Mouse (Mus musculus): ENCODE measurements around the gene Dok4. TPM values are rescaled to one million over a fixed set of nuclear protein-coding genes. Genes with fewer than 3 reads are reported as not detected.

The Dok4 gene
- total RNA-seq, 4 experiments from 2014 or later: 15.1 to 18.3 (median 17.3) TPM

GRCm38 (mm10) chr8:94888383-94889036 is 12.4 kb upstream of the Dok4 start:
- DNase-seq (ENCODE audit: low spot score in 2 of 2): no peak

DNA sequence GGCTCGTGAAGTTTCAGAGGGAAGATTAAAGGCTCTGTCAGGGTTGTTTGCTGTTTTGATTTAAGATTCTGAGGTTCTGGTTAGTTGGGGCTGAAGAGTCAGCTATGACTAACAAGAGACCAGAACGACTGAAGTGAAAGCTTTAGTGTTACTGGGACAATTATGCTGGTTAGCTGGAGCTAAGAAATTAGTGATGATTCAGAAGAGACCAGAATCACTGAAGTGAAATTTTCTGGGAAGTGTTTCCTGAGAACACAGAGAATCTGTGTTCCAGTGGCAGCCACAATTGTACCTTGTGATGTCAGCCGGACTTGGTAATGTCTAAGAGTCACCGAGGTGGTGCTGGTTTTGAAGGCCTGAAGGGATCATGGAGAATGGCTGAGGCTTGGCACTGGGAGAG is 4.6 kb upstream of the Dok4 start:
- no peak for DNase-seq (ENCODE audit: low spot score in 2 of 2)

GRCm38 (mm10) chr8:94876820-94877219 is 690 bp upstream of the Dok4 start:
- DNase-seq (ENCODE audit: low spot score in 2 of 2): no peak

- no peak for DNase-seq (ENCODE audit: low spot score in 2 of 2)
Measured at GRCm38 (mm10) chr8:94875871-94876150, 319 bp downstream of the Dok4 start.

- DNase-seq (ENCODE audit: low spot score in 2 of 2): no peak
Measured at GRCm38 (mm10) chr8:94875096-94875870, 847 bp downstream of the Dok4 start.

DNA sequence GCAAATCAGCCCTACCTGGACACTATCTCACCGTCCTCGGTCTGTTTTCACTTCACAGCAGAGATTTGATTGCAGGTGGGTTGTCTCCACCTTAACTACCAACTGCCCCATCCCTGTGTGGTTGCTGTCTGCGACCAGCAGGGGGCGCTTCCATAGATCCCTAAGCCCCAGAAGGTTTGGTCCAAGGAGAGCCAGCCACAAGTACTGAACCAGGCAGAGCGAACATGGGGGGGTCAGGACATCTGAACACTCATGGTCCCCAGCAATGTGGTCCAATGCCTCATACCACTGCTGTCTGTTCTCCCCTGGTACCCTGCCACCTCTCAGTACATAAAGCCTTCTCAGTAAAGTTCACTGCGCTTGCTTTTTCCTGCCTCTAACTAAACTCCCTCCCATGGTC is 1.8 kb downstream of the Dok4 start:
- peak in 1 of 2 experiments; percentile 60 for DNase-seq (ENCODE audit: low spot score in 2 of 2)

- no peak for DNase-seq (ENCODE audit: low spot score in 2 of 2)
Measured at GRCm38 (mm10) chr8:94872576-94872975, 3.6 kb downstream of the Dok4 start.

DNA sequence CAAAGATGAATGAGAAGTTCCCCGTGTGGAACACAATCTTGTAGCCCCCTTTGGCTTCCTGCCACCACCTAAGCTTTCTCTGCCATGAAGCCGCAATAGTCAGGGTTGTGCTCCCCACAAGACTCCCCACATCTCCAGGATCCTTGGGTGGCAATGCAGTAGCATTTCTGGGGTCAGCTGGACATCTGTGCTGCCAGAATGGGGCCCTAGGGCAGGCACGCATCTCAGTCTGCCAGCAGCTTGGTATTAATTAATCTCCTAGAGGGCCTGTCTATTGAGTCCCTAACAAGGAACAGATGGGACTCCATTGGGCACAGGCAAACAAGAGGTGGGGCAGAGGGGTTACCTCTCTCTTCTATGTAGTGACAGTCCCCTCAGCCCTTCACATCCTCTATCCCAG is 4.0 kb downstream of the Dok4 start:
- no peak for DNase-seq (ENCODE audit: low spot score in 2 of 2)

DNA sequence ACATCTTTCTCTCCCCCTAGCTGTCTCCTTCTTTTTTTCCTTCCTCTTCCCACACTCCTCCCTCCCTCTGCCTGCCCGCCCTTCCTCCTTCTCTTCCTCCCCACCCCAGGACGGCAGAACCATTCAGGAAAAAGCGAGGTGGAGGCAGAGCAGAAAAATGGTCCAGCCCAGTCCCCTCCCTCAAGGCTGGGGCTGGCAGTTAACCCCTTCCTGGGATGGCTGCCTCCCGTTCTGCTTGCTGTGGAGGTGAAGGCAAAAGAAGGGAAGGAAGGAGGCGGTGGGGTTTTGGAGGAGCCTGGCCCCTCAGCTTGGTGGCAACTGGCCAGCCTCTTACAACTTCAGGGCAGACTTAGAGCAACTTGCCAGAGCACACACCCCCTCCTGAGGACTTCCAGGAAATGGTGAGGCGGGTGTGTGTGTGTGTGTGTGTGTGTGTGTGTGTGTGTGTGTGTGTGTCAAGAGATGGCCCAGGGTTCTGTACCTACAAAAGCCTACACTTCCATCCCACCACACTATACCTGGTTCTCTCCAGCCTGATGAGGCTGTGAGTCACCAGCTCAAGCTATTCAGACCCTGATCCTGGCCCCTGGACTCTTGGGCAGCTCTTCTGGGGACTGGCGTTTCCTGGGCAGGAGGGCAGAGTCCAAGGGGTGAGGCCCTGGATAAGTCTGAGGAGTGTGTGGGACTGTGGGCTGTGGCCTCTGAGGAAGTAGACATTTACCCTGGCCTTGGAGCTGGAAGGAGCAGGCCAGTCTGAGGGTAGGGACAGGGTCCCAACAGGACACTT is 4.8 kb downstream of the Dok4 start:
- peak in 1 of 2 experiments; percentile 63 for DNase-seq (ENCODE audit: low spot score in 2 of 2)

- peak in 1 of 2 experiments; percentile 68 for DNase-seq (ENCODE audit: low spot score in 2 of 2)
Measured at GRCm38 (mm10) chr8:94870474-94871107, 5.5 kb downstream of the Dok4 start.

GRCm38 (mm10) chr8:94870003-94870402 is 6.1 kb downstream of the Dok4 start:
- DNase-seq (ENCODE audit: low spot score in 2 of 2): no peak

DNA sequence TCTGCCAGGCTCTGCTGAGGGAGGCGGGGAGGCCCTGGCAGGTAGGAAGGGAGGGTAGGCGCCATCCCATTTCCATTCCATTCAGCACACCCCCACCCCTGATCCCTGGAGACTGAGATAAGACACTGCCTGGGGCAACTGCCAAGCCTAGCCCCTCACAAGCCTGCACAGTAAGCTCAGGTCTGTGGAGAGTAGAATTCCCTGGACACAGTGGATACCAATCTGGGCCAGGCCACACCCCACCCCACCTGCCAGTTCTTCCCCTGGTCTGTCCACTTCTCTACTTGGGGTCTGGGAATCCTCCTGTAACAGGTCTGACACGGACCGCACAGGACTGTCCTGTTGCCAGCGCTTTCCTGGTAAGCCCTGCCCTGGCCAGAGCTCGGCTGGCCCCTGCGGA is 7.0 kb downstream of the Dok4 start:
- no peak for DNase-seq (ENCODE audit: low spot score in 2 of 2)

DNA sequence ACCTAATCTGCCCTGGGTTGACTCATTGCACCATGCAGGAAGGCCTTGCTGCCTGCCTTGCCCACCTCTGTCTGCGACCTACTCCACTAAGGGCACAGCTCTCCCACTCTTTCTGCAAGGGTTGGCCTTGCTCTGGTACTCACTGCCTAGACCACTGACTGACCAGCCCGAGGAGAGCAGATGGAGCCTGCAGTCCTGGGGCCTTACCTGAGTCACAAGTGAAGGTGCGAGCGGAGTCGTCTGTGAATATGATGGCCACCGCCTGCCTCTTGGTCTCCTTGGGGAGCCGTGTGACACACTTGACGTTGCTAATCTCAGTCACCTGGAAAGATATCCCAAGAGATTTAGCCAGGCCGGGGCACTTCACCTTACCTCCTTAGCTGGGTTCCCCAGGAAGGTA is 9.2 kb downstream of the Dok4 start:
- peak in 1 of 2 experiments; percentile 10 for DNase-seq (ENCODE audit: low spot score in 2 of 2)

- peak in 1 of 2 experiments; percentile 15 for DNase-seq (ENCODE audit: low spot score in 2 of 2)
Measured at GRCm38 (mm10) chr8:94865292-94865691, 10.8 kb downstream of the Dok4 start.

DNA sequence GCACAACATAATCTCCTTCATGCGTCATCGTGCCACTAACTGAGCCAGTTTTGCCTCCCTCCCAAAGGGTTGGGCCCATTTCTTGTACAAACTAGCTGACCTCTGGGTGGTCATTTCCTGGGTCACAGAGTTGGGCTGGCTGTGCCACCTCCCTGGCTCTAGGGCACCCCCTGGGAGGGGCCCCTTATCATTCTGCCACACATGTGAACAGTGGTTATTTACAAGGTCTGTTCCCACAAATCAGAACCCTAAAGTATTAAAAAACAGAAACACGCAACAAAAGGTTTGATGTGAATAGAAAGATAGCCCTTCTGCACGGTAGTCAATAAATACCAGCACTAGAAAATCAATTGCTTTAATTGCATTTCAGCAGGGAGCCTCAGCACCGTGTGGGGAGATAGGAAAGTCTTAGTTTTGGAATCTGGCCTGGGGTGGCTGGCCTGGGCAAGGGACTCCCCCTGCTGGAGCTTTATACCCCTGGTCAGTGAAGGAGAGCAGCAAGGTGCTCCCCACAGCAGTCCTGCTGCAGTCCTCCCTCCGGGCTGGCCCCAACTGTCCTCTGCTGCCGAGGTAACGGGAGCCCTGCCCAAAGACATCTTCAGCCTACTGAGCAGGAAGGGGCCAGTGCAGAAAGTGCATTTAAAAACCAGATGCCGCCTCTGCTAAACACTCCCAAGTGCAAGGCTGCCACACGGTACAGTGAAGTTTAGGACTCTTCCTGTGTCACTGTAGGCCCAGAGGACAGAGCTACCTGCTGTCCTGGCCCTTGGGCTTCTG is 12.0 kb downstream of the Dok4 start:
- peak in 1 of 2 experiments; percentile 8 for DNase-seq (ENCODE audit: low spot score in 2 of 2)

- DNase-seq (ENCODE audit: low spot score in 2 of 2): peak in 1 of 2 experiments; percentile 21
Measured at GRCm38 (mm10) chr8:94862487-94863220, 13.5 kb downstream of the Dok4 start.

GRCm38 (mm10) chr8:94861352-94861910 is 14.7 kb downstream of the Dok4 start:
- DNase-seq (ENCODE audit: low spot score in 2 of 2): no peak

GRCm38 (mm10) chr8:94857346-94858173 is 18.6 kb downstream of the Dok4 start, which contains the start of gene Polr2c:
Gene Polr2c (plus strand): TSS chr8:94857450.
- DNase-seq (ENCODE audit: low spot score in 2 of 2): peak; percentile 77 to 84

- no peak for DNase-seq (ENCODE audit: low spot score in 2 of 2)
Measured at GRCm38 (mm10) chr8:94857011-94857345, 19.2 kb downstream of the Dok4 start.
